Mouse (Mus musculus) MEL-GATA-1-ER (cell line): ENCODE results near the gene Kcna1.

Experiments used
- DNase-seq: peaks from one replicate; pipeline ENCODE4 v3.0.0-alpha.2; 2012; ENCODE audit warnings: low read depth; ENCODE audit errors: extremely low read depth

Kcna1 gene

DNA sequence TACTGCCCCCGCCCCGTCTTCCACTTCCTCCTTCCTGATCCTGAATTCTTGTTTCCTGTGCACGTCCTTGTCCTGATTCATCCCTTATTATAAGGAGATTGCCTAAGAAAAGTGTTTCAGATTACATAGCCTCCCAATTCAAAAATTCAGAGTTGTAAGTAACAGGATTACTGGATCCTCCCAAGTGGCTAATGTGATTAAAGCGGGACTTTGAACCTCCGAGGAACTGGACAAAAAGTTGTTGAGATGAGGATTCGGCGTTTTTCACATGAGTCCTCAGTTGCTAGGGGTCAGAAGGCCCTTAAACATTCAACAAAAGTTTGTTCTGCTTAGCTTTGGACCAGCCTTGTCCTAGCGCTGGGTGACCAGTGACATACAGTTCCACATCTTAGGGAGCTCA is at the start of gene Kcna1:
Gene Kcna1 (minus strand): TSS at position 4 of the 400 bp plus-strand sequence.
- no peak for DNase-seq

DNA sequence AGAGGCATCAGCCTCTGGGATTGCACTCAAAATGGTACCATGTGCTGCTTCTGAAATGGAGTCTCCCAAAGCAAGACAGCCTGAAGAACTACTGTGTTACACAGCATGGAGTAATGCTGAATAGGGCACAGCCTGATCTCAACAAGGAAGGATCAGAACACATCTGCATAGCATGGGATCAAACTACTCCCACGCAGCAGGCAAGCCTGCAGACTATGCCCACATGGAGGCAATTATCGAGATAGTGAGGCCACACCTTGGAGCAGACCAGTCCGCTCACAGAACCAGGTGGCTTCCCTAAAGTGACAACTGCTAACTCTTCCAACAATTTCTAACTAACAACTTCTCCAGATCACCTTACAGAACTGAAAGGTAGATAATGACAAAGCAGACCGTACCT is 40.9 kb upstream of the Kcna1 start:
- DNase-seq, result no peak

DNA sequence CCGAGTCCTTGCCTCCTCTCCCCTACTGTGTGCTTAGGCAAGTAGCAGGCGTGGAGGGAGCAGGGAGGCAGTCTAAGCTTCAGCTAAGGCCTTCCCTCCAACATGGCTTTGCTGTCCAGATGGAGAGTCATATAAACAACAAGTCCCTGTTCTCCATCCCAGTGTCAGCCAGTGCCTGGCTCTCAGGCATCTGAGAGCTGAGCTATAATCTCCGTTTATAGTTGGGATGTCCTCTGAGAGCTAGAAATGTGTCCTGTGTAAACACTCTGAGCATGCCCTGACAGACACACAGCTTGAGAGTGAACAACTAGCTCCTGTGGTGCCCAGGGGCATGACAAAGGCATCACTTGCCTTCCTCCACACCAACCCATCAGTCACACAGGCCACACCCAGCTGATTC is 39.0 kb upstream of the Kcna1 start:
- no peak for DNase-seq

DNA sequence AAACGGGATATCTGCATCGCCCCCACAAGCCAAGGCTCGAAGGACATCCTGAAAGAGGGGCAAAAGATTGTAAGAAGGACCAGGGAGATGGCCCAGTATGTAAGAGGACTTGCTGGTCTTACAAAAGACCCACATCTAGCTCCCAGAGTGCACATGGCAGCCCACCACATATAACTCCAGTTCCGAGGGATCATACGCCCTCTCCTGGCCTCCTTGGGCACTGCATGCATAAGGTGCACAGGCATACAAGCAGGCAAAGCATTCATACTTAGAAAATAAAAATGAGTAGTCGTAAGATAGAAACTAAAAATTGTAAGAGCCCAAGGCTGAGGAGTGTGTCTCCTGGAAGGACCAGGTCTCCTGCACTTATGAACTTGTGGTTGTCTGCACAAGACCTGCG is 32.8 kb upstream of the Kcna1 start:
- no peak for DNase-seq

DNA sequence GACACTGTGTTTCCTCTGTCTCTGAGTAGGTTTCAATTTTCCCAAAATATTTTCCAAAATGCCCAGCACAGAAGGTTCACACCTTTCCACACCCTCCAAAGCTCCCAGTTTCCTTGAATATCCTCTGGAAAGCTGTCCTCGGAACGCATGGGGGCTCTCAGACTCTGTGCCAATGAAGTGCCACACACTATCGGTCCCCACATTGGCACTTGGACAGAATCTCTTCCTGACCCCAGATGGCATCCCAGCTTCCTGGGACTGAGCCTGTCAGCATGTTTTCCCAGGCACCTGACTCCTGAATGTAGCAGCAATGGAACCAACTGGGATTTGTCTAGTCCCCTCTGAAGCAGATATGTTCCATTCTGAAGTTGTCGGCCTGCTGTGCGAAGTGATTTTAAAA is 20.8 kb upstream of the Kcna1 start:
- DNase-seq, result no peak

DNA sequence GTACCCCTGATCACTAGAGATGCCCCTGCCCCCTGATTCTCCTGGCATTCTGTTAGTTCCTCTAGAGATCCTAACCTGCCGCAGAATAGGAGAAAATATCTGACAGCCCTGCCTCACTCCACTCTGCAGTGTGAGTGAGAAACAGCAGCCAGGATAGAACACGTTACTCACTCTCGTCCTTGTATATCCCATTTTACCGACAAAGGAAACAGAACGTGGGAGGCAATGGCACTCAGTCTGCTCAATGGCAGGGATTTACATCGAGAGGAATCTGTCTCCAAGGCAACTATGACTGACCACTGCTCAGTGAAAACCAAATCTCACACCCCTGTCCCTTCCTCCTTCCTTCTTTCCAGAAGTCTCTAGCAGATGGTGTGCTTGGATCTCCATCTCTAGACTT is 19.9 kb upstream of the Kcna1 start:
- DNase-seq, result no peak

DNA sequence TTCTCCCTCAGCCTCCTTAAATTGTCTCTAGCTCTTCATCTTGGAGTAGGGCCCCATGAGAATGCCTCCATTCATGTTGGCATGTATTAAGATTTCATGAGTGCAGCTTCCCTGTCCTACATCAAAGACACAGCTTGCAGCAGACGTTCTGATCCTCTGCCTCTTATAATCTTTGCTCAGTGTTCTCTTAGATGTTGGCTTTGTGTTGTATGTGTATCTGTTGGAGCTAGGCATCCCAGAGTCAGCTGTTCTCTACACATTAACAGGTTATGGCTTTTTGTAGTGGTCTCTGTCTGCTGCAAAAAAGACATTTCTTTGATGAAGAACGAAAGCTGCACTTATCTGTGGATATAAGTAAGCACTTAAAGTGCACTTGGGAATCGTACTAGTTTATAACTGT is 18.4 kb upstream of the Kcna1 start:
- DNase-seq, result no peak

DNA sequence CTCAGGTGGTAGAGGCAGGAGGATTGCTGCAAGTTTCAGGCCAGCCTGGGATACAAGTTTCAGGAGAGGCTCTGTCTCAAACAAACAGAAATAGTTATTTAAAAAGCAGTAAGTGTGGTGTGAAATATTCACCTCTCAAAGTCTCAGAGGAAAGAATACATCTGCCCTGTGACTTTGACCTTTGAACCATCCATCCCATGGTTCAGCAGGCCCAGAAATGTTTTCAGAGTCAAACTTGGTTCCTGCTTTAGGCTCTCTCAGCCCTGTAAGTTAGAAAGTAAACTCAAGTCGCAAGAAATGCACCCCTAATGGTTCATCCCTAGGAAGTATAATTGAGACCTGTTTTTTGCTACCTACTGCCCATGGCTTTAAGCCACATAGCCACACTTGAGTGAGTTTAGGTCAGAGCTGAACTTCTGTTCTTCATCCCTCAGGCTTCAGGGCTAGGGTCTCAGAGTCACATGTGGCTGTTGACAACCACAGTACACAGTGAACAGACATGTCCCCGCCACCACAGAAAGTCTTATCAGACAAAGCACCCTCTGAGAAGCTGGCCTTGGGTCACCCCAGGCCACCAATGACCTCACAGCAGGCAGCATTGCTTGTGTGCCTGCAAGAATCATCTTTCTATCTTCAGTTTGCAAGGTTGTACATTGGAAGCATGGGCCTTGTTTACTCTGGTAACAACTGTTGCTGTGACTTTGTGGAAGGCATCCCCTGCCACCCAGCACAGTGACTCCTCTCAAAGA is 11.6 kb upstream of the Kcna1 start:
- DNase-seq, result no peak

DNA sequence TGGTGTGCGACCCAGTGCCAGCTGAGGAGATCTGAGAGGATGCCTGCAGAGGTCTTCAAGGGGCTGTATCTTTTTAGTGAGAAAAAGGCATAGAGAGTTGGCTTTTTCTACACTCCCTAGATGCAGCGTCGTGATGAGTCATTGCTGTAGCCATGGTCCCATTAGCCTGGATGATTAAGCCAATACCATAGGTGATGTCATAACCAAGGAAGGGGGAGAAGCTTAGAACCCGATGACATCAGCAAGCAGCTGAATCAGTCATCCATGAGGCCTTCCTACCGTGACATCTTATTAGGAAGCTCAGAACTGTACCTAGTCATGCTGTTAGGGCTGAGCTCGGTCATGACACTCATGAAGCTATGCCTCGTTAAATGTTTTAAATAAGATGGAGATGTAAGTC is 7.4 kb upstream of the Kcna1 start:
- no peak for DNase-seq

DNA sequence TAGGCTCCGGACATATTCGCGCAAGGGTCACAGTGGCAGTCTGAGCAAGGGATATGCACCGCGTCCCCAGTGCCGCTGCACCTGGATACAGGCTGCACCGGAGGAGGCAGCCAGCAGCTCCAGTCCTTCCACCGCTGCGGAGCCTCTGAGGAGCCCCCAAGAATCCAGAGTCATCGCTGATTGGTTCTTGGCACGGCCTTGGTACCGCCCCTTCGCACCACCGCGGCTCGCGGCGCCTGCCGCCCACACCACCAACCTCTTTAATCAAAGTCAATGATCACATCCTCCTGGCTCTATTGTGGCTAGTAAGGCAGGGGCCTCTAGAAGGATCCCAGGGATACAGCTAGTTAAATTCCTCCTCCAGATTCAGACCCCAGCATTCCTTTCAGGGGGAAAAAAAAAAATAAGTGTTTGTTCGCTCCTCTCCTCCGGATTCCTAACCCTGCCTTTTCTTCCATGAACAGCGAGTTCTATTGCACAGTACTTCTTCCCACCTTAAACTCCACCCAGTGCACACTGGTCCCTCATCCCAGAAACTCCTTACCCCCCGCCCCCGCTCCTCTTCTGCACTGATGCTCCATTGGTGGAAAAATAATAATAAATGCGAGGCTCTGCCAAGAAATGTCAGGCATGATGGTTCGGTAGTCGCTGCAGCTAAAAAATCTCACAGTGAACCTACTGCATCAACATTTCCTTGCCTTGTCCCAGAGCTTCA is 383 bp downstream of the Kcna1 start:
- no peak for DNase-seq

DNA sequence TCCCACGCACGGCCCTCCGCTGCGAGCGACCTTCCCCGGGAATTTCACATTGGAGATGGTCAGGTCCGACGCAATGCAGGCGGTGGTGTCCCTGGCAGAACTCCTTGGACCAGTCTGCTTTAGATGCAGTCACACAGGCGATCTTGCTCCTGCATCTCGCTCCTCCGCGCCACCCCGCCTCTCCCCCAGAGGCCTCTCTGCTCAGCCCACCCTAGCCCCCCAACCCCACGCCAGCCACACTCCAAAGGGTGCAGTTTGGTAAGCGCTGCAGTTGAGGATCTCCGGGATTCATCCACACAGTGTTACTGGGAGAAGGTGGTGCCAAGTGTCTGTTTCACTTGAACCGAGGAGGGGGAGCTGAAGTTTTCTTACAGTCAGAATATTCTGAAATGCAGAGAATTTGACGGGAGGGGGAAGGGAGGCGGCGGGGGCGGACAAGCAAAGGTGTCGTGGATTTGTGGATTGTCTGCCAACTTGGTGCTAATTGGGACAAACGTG is 1.1 kb downstream of the Kcna1 start:
- DNase-seq, result no peak

DNA sequence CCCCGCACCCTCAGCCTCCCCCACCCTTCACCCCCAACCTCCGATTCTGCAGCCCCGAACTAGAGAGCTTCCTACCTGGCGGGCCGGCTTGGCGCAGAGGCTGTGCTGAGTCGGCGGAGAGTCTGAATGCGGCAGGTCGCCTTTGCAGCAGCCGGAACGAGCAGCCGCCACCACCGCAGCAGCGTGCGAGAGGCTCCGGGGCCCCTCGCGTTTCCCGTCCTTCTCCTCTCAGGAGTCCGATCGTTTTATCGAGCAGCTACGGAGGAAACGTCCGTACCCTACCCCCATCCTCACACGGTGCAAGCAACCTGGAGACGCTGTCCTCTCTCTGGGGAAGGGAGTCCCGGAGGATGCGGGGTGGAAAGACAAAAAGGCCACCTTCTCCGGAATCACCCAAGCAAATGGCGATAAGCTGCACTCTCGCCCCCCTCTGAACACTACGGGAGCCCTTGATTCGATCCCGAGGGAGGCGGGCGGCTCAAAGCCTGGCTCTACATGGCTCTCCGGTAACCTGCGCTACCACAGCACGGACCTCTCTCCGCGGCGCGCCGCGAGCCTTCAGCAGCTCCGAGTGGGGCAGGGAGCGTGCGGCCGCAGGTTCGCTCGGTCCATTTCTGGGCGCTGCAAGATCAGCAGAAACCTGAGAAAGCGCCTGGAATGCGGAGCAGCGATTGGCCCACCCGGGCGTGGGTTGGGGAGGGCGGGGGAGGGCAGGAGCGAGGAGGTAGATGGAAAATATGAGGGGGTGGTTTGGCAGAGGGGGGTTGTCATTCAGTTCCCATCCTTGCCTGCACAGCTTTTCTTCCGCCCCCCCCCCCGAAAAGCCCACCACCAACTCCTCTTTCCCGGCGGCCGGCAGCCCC is 1.8 kb downstream of the Kcna1 start:
- DNase-seq, result no peak

DNA sequence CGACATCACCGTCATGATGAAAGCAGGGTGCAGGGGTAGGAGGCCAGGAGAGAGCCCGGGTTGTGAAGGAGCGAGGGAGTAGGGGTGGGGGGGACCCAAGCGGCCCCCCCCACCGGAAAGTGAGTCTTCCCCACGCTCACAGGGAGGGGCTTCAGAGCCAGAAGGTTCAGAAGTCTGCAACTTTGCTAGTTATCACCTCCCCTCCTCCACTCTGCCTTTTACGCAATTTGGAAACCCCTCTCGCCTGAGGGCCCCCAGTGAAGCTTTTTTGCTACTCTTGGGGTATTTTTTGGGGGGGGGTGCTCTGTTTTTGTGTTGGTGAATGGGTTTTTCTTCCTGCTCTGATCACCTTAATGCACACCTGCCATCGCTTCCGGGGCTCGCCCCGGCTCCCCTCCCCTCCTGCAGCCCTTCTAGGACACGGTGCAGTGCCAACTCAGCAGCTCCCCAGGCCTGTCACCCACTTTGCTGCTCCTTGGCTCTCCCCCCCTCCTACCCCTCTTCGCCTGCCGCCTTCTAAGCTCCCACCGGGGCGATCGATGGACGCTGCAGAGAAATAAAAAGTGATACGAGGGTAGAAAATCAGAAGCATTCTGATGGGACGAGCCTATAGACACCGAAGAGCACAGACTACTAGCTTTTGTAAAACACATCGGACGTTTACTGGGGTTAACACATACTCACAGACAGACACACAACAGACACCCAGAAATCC is 2.7 kb downstream of the Kcna1 start:
- DNase-seq, result no peak

DNA sequence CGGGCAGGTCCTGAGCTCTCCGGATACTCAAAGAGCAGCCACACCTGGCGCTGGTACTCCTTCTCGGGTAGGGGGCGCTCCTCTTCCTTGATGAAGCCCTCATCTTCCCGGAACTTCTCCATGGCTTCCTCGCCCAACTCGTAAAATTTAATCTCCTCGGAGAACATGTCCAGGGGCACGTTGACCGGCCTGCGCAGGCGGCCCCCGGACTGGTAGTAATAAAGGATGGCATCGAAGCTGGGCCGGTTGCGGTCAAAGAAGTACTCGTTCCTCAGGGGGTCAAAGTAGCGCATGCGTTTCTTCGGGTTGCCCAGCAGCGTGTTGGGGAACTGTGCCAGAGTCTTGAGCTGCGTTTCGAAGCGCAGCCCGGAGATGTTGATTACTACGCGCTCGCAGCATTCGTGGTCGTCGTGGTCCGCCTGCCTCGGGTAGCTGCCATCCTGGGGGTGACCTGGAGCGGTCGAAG is 3.3 kb downstream of the Kcna1 start:
- no peak for DNase-seq

DNA sequence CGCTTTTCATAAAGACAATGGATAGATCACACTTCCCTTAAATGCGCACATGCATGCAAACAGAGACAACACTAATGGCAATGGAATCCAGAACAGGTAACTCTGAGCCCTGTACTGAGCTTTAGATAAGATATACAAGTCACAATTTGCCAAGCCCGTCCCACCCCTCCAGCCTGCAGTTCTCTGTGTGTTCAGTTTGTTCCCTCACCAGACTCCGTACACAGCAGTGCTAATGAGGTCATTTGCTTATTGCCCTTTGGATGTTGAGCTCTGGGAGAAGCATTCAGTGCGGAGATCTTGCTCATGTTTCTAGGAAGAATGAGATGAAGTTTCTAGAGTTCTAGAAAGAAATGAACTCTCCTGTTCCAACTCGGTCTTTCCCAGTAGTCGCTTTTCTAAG is 17.7 kb downstream of the Kcna1 start:
- no peak for DNase-seq

DNA sequence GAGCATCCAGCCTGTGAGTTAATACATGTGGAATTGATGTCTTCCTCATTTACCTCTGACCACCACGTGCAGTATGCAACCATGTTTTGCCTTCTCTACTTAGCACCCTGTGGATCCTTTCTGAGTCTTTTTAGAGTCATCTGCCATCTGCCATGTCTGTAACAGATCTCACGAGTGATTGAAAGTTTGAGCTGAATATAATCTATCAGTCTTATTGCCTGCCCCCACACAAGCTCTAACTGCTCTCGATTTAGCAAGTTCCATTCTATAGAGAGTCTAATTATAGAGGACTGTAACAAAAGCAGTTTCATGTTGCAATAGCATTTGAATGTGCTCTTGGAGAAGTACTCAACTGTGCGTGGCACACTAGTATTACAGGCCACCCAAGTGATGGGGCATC is 27.7 kb downstream of the Kcna1 start:
- no peak for DNase-seq

DNA sequence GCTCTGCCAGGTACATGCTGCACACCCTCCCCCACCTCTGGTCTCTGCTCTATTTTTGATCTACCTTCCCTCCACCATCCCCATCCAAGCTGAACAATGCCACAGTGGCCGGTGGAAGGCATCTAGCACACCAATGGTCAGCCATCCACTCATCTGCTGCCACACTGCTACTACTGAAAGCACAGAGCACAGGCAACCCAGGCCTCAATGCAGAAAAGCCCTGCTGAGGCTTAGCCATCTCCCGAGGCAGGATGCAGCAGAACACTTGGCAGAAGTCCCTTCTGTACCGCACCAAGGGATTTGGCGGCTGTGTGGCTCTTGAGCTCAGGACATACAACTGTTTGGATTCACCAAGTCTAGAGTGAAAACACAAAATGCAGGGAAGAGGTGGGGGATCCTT is 35.4 kb downstream of the Kcna1 start:
- no peak for DNase-seq

DNA sequence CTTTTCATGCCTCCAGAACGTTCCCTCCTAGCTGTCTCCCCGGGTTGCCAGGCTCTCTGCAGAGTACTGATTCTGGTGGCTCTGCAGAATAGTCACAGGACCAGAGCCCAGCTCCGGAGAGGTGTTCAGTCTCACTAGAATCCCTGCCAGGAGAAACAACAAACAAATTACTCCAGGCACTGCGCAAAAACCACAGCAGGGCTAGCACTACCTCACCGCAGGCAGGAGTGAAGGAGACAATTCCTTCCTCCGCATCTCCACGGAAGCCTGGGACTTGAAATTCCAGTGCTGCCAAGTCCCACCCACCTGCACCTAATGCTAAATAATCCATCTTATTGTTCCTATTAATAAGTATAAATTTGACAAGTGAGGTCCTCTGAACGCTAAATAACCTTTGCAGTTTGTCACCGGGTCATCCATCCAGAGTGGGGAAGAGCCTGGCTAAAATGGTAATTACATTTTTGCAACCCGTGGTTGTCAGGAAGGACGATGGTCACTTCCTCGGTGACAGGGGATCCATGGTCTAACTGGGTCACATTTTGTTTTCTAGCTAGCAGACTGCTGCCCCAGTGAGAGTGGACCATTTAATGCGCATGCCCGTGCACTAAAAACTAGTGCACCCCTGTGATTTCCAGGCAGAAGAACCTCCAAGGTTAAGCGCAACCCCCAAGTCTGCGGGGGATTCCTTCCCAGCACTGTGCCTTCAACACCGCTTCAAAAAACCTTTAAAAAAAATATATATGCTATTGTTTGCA is 36.8 kb downstream of the Kcna1 start:
- no peak for DNase-seq

DNA sequence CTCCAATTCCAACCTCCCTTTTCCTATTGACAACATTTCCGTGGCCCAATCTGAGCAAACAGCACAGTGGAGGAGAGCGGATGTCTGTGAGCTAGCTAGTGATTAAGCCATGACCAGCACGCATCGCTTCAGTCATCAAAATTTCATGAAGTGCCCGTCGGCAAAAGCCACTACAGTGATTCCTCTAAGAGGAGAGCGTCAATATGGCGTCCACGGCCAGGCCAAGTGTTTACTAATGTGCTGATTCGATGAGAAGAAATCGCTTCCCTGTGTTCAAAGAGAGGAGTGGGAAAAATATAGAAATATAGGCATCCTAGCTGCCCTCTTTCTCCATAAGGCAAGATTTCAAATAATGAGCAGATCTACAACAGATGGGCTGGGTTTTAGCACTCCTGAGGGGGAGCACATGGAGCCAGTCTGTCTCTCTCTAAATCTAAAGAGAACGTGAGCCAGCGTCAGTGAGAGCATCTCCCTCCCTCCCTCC is 44.3 kb downstream of the Kcna1 start:
- DNase-seq, result no peak
